In genomic region chr5:135191620-135192019, GRCm38 (mm10) we compare ENCODE assay signal across 7 mouse cellular contexts. TPM values are rescaled to one million over a fixed set of nuclear protein-coding genes. Genes with fewer than 3 reads are reported as not detected.
A peak's percentile ranks its signal among the peaks of the same experiment; 100 is the strongest.
DNase-seq lines count a peak whose midpoint lies in the region; ATAC-seq and TF ChIP-seq lines count a peak whose summit lies in the region.

No protein-coding gene starts in this region.

- H3K36me3 ChIP-seq in liver, embryonic 12.5 days, result peaks cover 77% of the 10 kb centered on the region
- peaks cover 21% of the 10 kb centered on the region for H3K36me3 ChIP-seq in heart, postnatal 0 days (replicated peaks; ENCODE audit: control insufficient read depth, insufficient read depth, low read length)
- H3K36me3 ChIP-seq in limb, embryonic 11.5 days (ENCODE audit: control insufficient read depth, insufficient read depth, low read length), result peaks cover 4% of the 10 kb centered on the region

- peaks cover 66% of the 10 kb centered on the region for H3K4me1 ChIP-seq in liver, embryonic 12.5 days
- peaks cover 13% of the 10 kb centered on the region for H3K4me1 ChIP-seq in cerebellum, adult 2 months (ENCODE audit: control insufficient read depth, insufficient read depth, low read length)
- H3K4me1 ChIP-seq in heart, postnatal 0 days (ENCODE audit: control insufficient read depth, insufficient read depth), result peaks cover 20% of the 10 kb centered on the region
- peaks cover 14% of the 10 kb centered on the region for H3K4me1 ChIP-seq in limb, embryonic 11.5 days (ENCODE audit: control insufficient read depth, insufficient read depth, low read length)

- H3K27ac ChIP-seq in liver, embryonic 12.5 days, result no peak overlapping the region
- no peak overlapping the region for H3K27ac ChIP-seq in cerebellum, adult 2 months (ENCODE audit: insufficient read depth, low read length)
- H3K27ac ChIP-seq in heart, postnatal 0 days (ENCODE audit: low read depth), result no peak overlapping the region
- no peak overlapping the region for H3K27ac ChIP-seq in limb, embryonic 11.5 days (replicated peaks; ENCODE audit: low read depth, low read length)

- H3K4me3 ChIP-seq in liver, embryonic 12.5 days, result no peak overlapping the region
- peak overlapping the region; percentile 27 for H3K4me3 ChIP-seq in cerebellum, adult 2 months (replicated peaks; ENCODE audit: insufficient read depth, low read depth, low read length)
- H3K4me3 ChIP-seq in heart, postnatal 0 days (ENCODE audit: low read depth, low read length), result no peak overlapping the region
- no peak overlapping the region for H3K4me3 ChIP-seq in limb, embryonic 11.5 days (ENCODE audit: low read depth, low read length)

- DNase-seq in liver (peak; percentile 64), MN1 (ENCODE audit: low spot score) (peak; percentile 79)
- peak; percentile 69 to 70 for DNase-seq in cerebellum, adult 2 months
- peak; percentile 77 for DNase-seq in heart, postnatal 0 days (ENCODE audit: low spot score)
- peak; percentile 81 for DNase-seq in limb, embryonic 11.5 days (ENCODE audit: low spot score)
- peak; percentile 18 for DNase-seq in ovary, postnatal 36 days (ENCODE audit: low spot score)

- TF ChIP-seq EP300 in heart, postnatal 0 days (IDR thresholded peaks at IDR 0.05; ENCODE audit: low read depth), result no peak

- TF ChIP-seq CTCF in cerebellum, adult 2 months (IDR thresholded peaks at IDR 0.05; ENCODE audit: borderline replicate concordance, insufficient read depth, low read depth, low read length), result peak; percentile 67; the same call in 1 of the 2 replicates
- TF ChIP-seq CTCF in heart, postnatal 0 days (IDR thresholded peaks at IDR 0.05; ENCODE audit: low read depth), result peak; percentile 79

- H3K9ac ChIP-seq in liver, embryonic 12.5 days, result no peak overlapping the region
- H3K9ac ChIP-seq in heart, postnatal 0 days (replicated peaks; ENCODE audit: low read depth, low read length), result no peak overlapping the region
- no peak overlapping the region for H3K9ac ChIP-seq in limb, embryonic 11.5 days (ENCODE audit: low read length)

- no peak overlapping the region for H3K4me2 ChIP-seq in liver, embryonic 12.5 days
- H3K4me2 ChIP-seq in heart, postnatal 0 days (ENCODE audit: low read depth, low read length), result no peak overlapping the region
- H3K4me2 ChIP-seq in limb, embryonic 11.5 days (ENCODE audit: low read depth, severe bottlenecking), result no peak overlapping the region

- no peaks in the 10 kb centered on the region for H3K27me3 ChIP-seq in liver, embryonic 12.5 days (replicated peaks)
- no peaks in the 10 kb centered on the region for H3K27me3 ChIP-seq in cerebellum, adult 2 months (ENCODE audit: control insufficient read depth, insufficient read depth, low read length)
- H3K27me3 ChIP-seq in heart, postnatal 0 days (ENCODE audit: control insufficient read depth, insufficient read depth, low read length), result no peaks in the 10 kb centered on the region
- no peaks in the 10 kb centered on the region for H3K27me3 ChIP-seq in limb, embryonic 11.5 days (ENCODE audit: control insufficient read depth, insufficient read depth, low read length)

- WGBS in liver, embryonic 12.5 days (ENCODE audit: insufficient replicate concordance), result 49% methylated on average over 2 of the region's 2 CpGs
- 32% methylated on average over 2 of the region's 2 CpGs for WGBS in cerebellum, adult 2 months
- WGBS in heart, postnatal 0 days, result 41% methylated on average over 2 of the region's 2 CpGs
- WGBS in limb, embryonic 11.5 days, result 46% methylated on average over 2 of the region's 2 CpGs

- no peaks in the 10 kb centered on the region for H3K9me3 ChIP-seq in liver, embryonic 12.5 days (replicated peaks)
- no peaks in the 10 kb centered on the region for H3K9me3 ChIP-seq in heart, postnatal 0 days (replicated peaks; ENCODE audit: control insufficient read depth, low read length)
- no peaks in the 10 kb centered on the region for H3K9me3 ChIP-seq in limb, embryonic 11.5 days (ENCODE audit: control insufficient read depth, low read length)

- TF ChIP-seq POLR2A in cerebellum, adult 2 months (IDR thresholded peaks at IDR 0.05; ENCODE audit: borderline replicate concordance, insufficient read depth, low read length), result no peak

- ATAC-seq in liver, embryonic 12.5 days, result no peak
- no peak for ATAC-seq in heart, postnatal 0 days (ENCODE audit: insufficient read depth, low read depth)
- ATAC-seq in limb, embryonic 11.5 days (ENCODE audit: insufficient number of reproducible peaks, low FRiP score, low TSS enrichment, low read depth), result no peak

RNA-seq across cellular contexts. Expression of gene Baz1b, which starts 4.6 kb away (rescaled TPM):
- polyA plus RNA-seq in liver, embryonic 12.5 days (2016; fragmentation: Nextera tagmentation; extraction: Ambion mirVana), result 35.2 and 37.6 TPM in 2 replicates
- 75.3 and 77.4 TPM in 2 replicates for polyA plus RNA-seq in cerebellum, adult 2 months (2012; rRNA removed)
- 21.3 and 30.0 TPM in 2 replicates for total RNA-seq in heart, postnatal 0 days (2014; rRNA removed; ENCODE audit: low replicate concordance)
- polyA plus RNA-seq in heart, postnatal 0 days (2015; fragmentation: Nextera tagmentation; extraction: Ambion mirVana), result 11.9 and 13.1 TPM in 2 replicates
- polyA plus RNA-seq in limb, embryonic 11.5 days (2014; fragmentation: Nextera tagmentation; extraction: Ambion mirVana), result 71.5 and 77.1 TPM in 2 replicates

RNA-seq across cellular contexts. Expression of gene Bcl7b, which starts 23.5 kb away (rescaled TPM):
- 38.2 and 44.3 TPM in 2 replicates for polyA plus RNA-seq in liver, embryonic 12.5 days (2016; fragmentation: Nextera tagmentation; extraction: Ambion mirVana)
- polyA plus RNA-seq in cerebellum, adult 2 months (2012; rRNA removed), result 64.4 TPM in 2 replicates
- 10.6 and 23.2 TPM in 2 replicates for total RNA-seq in heart, postnatal 0 days (2014; rRNA removed; ENCODE audit: low replicate concordance)
- 51.8 and 54.5 TPM in 2 replicates for polyA plus RNA-seq in heart, postnatal 0 days (2015; fragmentation: Nextera tagmentation; extraction: Ambion mirVana)
- polyA plus RNA-seq in limb, embryonic 11.5 days (2014; fragmentation: Nextera tagmentation; extraction: Ambion mirVana), result 39.5 and 45.6 TPM in 2 replicates

RNA-seq across cellular contexts. Expression of gene Tbl2, which starts 42.2 kb away (rescaled TPM):
- 17.1 and 18.9 TPM in 2 replicates for polyA plus RNA-seq in liver, embryonic 12.5 days (2016; fragmentation: Nextera tagmentation; extraction: Ambion mirVana)
- 17.6 and 18.5 TPM in 2 replicates for polyA plus RNA-seq in cerebellum, adult 2 months (2012; rRNA removed)
- total RNA-seq in heart, postnatal 0 days (2014; rRNA removed; ENCODE audit: low replicate concordance), result 30.0 and 66.2 TPM in 2 replicates
- 10.4 and 11.3 TPM in 2 replicates for polyA plus RNA-seq in heart, postnatal 0 days (2015; fragmentation: Nextera tagmentation; extraction: Ambion mirVana)
- polyA plus RNA-seq in limb, embryonic 11.5 days (2014; fragmentation: Nextera tagmentation; extraction: Ambion mirVana), result 21.4 and 22.5 TPM in 2 replicates

RNA-seq across cellular contexts. Expression of gene Fzd9, which starts 59.4 kb away (rescaled TPM):
- 0.58 and 0.74 TPM in 2 replicates for polyA plus RNA-seq in liver, embryonic 12.5 days (2016; fragmentation: Nextera tagmentation; extraction: Ambion mirVana)
- polyA plus RNA-seq in cerebellum, adult 2 months (2012; rRNA removed), result 8.5 and 10.1 TPM in 2 replicates
- total RNA-seq in heart, postnatal 0 days (2014; rRNA removed; ENCODE audit: low replicate concordance), result 3.3 and 7.4 TPM in 2 replicates
- 1.8 and 2.4 TPM in 2 replicates for polyA plus RNA-seq in heart, postnatal 0 days (2015; fragmentation: Nextera tagmentation; extraction: Ambion mirVana)
- polyA plus RNA-seq in limb, embryonic 11.5 days (2014; fragmentation: Nextera tagmentation; extraction: Ambion mirVana), result 3.3 TPM in 2 replicates

Comparison
In these comparisons a context has a peak if more than half of its experiments do, and no peak if none do; other contexts are left out.
1. DNase-seq: peak in every context shown above with its lines; median percentile 81 in limb, embryonic 11.5 days; 79 in MN1; 77 in heart, postnatal 0 days; 70 in cerebellum, adult 2 months; 64 in liver; 18 in ovary, postnatal 36 days.